Mouse (Mus musculus) kidney, adult 2 months (tissue): ENCODE measurements around the gene Traf7.

Experiments
- CTCF ChIP-seq: fragments of 200-500 bp; conservative IDR thresholded peaks from 2 replicates; pipeline ENCODE4 v1.5.1; 2011; ENCODE audit warnings: low read depth, mild to moderate bottlenecking, control low read depth, low read length, moderate library complexity, mixed read lengths; ENCODE audit not compliant: insufficient read depth, insufficient read length
- POLR2A ChIP-seq: fragments of 200-500 bp; IDR thresholded peaks from one replicate; pipeline ENCODE4 v1.6.1; 2011; ENCODE audit warnings: low read depth, low read length, control low read depth

DNA sequence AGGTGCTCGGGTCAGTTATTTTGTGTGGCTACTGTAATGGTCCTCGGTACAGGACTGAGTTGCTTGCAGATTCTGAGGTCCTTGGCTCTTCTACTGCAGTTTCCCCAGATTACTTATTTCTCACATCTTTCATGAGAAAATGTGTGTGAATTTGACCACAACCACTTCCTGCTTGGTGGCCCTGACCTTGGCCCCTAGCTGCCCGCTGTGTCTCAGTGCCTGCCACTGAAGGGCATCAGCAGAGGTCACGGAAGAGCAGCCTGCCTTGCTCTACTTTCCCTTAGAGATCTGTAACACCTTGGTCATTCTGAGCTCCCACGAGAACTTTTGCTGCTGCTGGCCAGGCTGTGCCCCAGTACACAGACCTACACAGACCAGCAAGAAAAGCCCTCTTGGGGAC, 35.9 kb upstream of the Traf7 start:
- TF ChIP-seq POLR2A = no peak
- no peak for TF ChIP-seq CTCF
